Mouse (Mus musculus) thymus, adult 2 months (tissue): ENCODE measurements around the gene Piwil1. TPM values are rescaled to one million over a fixed set of nuclear protein-coding genes. Genes with fewer than 3 reads are reported as not detected.

Source experiments
- DNase-seq: peaks from one replicate; pipeline ENCODE4 v3.0.0; 2021
- H3K27ac ChIP-seq: fragments of 200-500 bp; 2 replicates; pipeline ENCODE4 v1.5.1; 2012; ENCODE audit warnings: low read length, control low read depth; ENCODE audit not compliant: control insufficient read depth, insufficient read depth
- H3K27me3 ChIP-seq: fragments of 200-500 bp; 2 replicates; pipeline ENCODE4 v1.6.1; 2012; ENCODE audit warnings: mild to moderate bottlenecking, low read length, moderate library complexity, mixed read lengths; ENCODE audit not compliant: control insufficient read depth, insufficient read depth
- H3K36me3 ChIP-seq: fragments of 200-500 bp; 2 replicates; pipeline ENCODE4 v1.6.1; 2012; ENCODE audit warnings: mild to moderate bottlenecking, low read length, moderate library complexity; ENCODE audit not compliant: control insufficient read depth, insufficient read depth
- H3K4me1 ChIP-seq: fragments of 200-500 bp; replicated peaks from 2 replicates; pipeline ENCODE4 v1.6.1; 2012; ENCODE audit warnings: low read length; ENCODE audit not compliant: control insufficient read depth, insufficient read depth
- H3K4me3 ChIP-seq: fragments of 200-500 bp; 2 replicates; pipeline ENCODE4 v1.5.1; 2012; ENCODE audit warnings: mild to moderate bottlenecking, low read length, control low read depth, moderate library complexity; ENCODE audit not compliant: control insufficient read depth, insufficient read depth
- CTCF ChIP-seq: fragments of 200-500 bp; IDR thresholded peaks from 2 replicates; pipeline ENCODE4 v1.5.1; 2012; ENCODE audit warnings: mild to moderate bottlenecking, control low read depth, low read length, moderate library complexity, borderline replicate concordance; ENCODE audit not compliant: control insufficient read depth, poor library complexity, insufficient read depth; ENCODE audit errors: extremely low read depth
- POLR2A ChIP-seq: fragments of 200-500 bp; IDR thresholded peaks from 2 replicates; pipeline ENCODE4 v1.6.1; 2012; ENCODE audit warnings: mild to moderate bottlenecking, low read length, control low read depth, moderate library complexity; ENCODE audit not compliant: control insufficient read depth, poor library complexity, insufficient read depth; ENCODE audit errors: extremely low read depth
- WGBS: fragments of 180-500 bp; shearing (Covaris S2); methylation state at CpG from one replicate; pipeline ENCODE4 v1.1.7; 2018; 5-methylcytosine and 5-hydroxymethylcytosine counted together
- polyA plus RNA-seq: library from polyadenylated mRNA; depleted of rRNA; stranded (reverse); fragments of >200 nt; gene quantifications from 2 replicates; pipeline ENCODE4 v1.2.3, GENCODE M21; 2012

Piwil1 gene
- polyA plus RNA-seq, 1 experiment, result 0.08 TPM

- Histone ChIP-seq H3K27ac (no peak overlapping the region), H3K4me3 (no peak overlapping the region), H3K4me1 (no peaks in the 10 kb centered on the region), H3K36me3 (no peaks in the 10 kb centered on the region), H3K27me3 (no peaks in the 10 kb centered on the region)
- TF ChIP-seq POLR2A (no peak), CTCF (no peak)
- WGBS, result 88% methylated on average over 6 of the region's 6 CpGs
- DNase-seq, result no peak
These were observed 42.0 kb downstream of the Piwil1 start for GRCm38 (mm10) chr5:128744351-128744750.

- 83% methylated on average over 9 of the region's 9 CpGs for WGBS
- Histone ChIP-seq H3K27ac (no peak overlapping the region), H3K27me3 (no peaks in the 10 kb centered on the region), H3K4me1 (no peaks in the 10 kb centered on the region), H3K4me3 (no peak overlapping the region), H3K36me3 (no peaks in the 10 kb centered on the region)
- no peak for TF ChIP-seq CTCF
- TF ChIP-seq POLR2A, result no peak
- DNase-seq, result no peak
These were observed 42.9 kb downstream of the Piwil1 start for GRCm38 (mm10) chr5:128745206-128745605.

- no peak overlapping the region for H3K27ac ChIP-seq
- H3K27me3 ChIP-seq, result no peaks in the 10 kb centered on the region
- WGBS, result 89% methylated on average over 8 of the region's 8 CpGs
- no peaks in the 10 kb centered on the region for H3K4me1 ChIP-seq
- H3K36me3 ChIP-seq, result no peaks in the 10 kb centered on the region
- H3K4me3 ChIP-seq, result no peak overlapping the region
- no peak for DNase-seq
- TF ChIP-seq CTCF (no peak), POLR2A (no peak)
These were observed 43.9 kb downstream of the Piwil1 start for GRCm38 (mm10) chr5:128746261-128746660.

DNA sequence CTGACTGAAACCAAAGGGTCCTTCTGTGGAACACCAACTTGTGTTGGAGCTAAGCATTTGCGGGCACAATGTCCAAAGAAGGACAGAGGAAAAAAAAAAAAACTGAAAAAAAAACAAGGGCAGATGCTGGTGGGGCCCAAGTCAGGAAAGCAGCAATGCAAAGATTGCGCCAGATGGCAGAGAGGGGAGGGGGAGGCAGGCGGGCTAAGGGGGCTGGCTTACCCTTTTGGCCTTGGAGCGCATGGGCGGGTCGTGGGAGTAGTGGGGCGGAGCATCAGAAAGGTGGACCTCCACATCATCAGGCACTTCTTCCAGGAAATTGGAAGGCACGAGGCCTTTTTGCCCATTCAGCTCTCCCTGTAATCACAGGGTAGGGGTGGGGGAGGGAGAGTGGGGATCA lies 58.8 kb downstream of the Piwil1 start:
- no peak for DNase-seq
- no peaks in the 10 kb centered on the region for H3K27me3 ChIP-seq

GRCm38 (mm10) chr5:128769026-128769631 lies 66.8 kb downstream of the Piwil1 start:
- Histone ChIP-seq H3K27me3 (no peaks in the 10 kb centered on the region), H3K36me3 (no peaks in the 10 kb centered on the region), H3K4me3 (no peak overlapping the region), H3K27ac (no peak overlapping the region), H3K4me1 (no peaks in the 10 kb centered on the region)
- no peak for TF ChIP-seq POLR2A
- no peak for TF ChIP-seq CTCF
- no peak for DNase-seq
- 16% methylated on average over 10 of the region's 10 CpGs for WGBS

More for the DNA sequence above, 58.8 kb downstream of the Piwil1 start:
- no peaks in the 10 kb centered on the region for H3K36me3 ChIP-seq
- TF ChIP-seq CTCF, result no peak
- no peak for TF ChIP-seq POLR2A
- H3K27ac ChIP-seq, result no peak overlapping the region
- H3K4me3 ChIP-seq, result no peak overlapping the region
- 52% methylated on average over 8 of the region's 8 CpGs for WGBS
- H3K4me1 ChIP-seq, result no peaks in the 10 kb centered on the region

DNA sequence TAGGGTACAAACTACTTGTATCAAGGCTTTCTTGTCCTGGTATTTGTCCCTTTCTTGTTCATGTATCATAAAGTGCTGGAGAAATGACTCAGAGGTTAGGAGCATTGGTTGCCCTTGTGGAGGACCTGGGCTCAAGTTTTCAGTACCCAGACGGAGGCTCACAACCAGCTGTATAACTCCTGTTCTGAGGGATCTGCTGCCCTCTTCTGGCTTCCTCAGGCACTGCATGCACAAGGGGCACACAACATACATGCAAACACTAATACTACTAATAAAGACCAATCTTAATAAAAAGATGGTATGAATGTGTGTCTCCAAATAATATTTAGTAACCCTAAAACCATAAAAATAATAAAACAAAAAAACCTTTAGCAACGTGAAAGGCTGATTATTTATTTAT lies 74.1 kb downstream of the Piwil1 start:
- H3K27ac ChIP-seq, result no peak overlapping the region
- no peak for DNase-seq
- H3K27me3 ChIP-seq, result no peaks in the 10 kb centered on the region
- no peaks in the 10 kb centered on the region for H3K4me1 ChIP-seq
- WGBS, result 72% methylated on average over 2 of the region's 2 CpGs
- TF ChIP-seq POLR2A, result no peak
- TF ChIP-seq CTCF, result no peak
- no peaks in the 10 kb centered on the region for H3K36me3 ChIP-seq
- no peak overlapping the region for H3K4me3 ChIP-seq

GRCm38 (mm10) chr5:128781621-128782020 lies 79.3 kb downstream of the Piwil1 start:
- Histone ChIP-seq H3K36me3 (no peaks in the 10 kb centered on the region), H3K27ac (no peak overlapping the region), H3K4me3 (no peak overlapping the region), H3K4me1 (no peaks in the 10 kb centered on the region), H3K27me3 (no peaks in the 10 kb centered on the region)
- TF ChIP-seq CTCF, result no peak
- no peak for TF ChIP-seq POLR2A
- 78% methylated on average over 22 of the region's 22 CpGs for WGBS
- no peak for DNase-seq
